Mouse (Mus musculus): ENCODE measurements at regions not wholly inside any gene's neighbourhood (a gene's known extent, or its start where the extent isn't known, plus 50 kb on each side); places are given as distances from the start of the nearest gene placed in this dataset.
A peak's percentile ranks its signal among the peaks of the same experiment; 100 is the strongest.

DNA sequence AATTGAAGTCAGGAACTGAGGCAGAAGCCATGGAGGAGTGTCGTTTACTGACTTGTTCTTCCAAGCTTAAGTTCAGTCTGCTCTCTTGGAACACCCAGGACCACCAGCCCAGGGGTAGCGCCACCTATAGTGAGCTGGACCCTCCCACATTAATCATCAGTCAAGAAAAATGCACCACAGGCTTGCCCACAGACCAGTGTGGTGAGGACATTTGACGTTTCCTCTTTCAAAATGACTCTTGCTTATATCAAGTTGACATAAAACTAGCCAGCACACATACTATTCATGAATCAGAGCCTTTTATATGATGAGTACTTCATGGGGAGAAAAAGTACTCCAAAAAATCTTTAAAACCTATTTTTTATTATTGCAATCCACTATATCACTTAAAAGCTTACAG, 69.7 kb upstream of the Paip1 start:
- no peak for DNase-seq (ENCODE audit: low spot score in 2 of 2)

DNA sequence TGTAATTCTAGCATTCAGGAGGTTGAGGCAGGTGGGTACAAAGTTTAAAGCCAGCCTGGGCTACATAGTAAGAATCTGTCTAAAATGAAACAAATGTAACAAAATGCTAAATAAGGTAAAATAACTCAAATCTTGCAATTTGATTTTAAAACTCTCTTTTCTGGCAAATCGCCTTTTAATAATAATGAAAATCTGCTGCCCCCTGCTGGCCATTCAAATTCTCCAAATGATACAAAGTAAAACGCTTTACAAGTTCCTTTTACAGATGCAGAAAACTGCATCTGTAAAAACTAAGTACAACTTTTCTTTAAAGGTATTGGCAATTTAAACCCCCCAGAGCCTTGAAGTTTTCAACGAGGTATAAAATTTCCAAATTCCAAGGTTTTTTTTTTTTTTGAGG, 65.0 kb upstream of the Paip1 start:
- DNase-seq (ENCODE audit: low spot score in 2 of 2) = peak in 1 of 2 experiments; percentile 17

GRCm38 (mm10) chr13:119364160-119364559, 64.2 kb upstream of the Paip1 start:
- no peak for DNase-seq (ENCODE audit: low spot score in 2 of 2)

- no peak for DNase-seq (ENCODE audit: low spot score in 2 of 2)
Observed at GRCm38 (mm10) chr13:119367544-119367943, 60.9 kb upstream of the Paip1 start.

GRCm38 (mm10) chr13:119378404-119379037, 49.9 kb upstream of the Paip1 start:
- peak; percentile 69 to 78 for DNase-seq (ENCODE audit: low spot score in 2 of 2)

All from frontal cortex, postnatal 25 days (tissue).